Mouse (Mus musculus) G1E-ER4 (cell line): Measurements from ENCODE around the gene Ccdc162. TPM values are rescaled to one million over a fixed set of nuclear protein-coding genes. Genes with fewer than 3 reads are reported as not detected.

Source experiments
- GATA1 ChIP-seq: IDR thresholded peaks from one replicate; pipeline ENCODE4 v1.8.0; 2012; ENCODE audit warnings: low read length, inconsistent platforms
- polyA plus RNA-seq: library from polyadenylated mRNA; stranded (reverse); fragments of >175 nt; gene quantifications from 2 replicates; pipeline ENCODE4 v1.2.3, GENCODE M21; 2012

Ccdc162 gene
- polyA plus RNA-seq, 1 experiment: not detected

DNA sequence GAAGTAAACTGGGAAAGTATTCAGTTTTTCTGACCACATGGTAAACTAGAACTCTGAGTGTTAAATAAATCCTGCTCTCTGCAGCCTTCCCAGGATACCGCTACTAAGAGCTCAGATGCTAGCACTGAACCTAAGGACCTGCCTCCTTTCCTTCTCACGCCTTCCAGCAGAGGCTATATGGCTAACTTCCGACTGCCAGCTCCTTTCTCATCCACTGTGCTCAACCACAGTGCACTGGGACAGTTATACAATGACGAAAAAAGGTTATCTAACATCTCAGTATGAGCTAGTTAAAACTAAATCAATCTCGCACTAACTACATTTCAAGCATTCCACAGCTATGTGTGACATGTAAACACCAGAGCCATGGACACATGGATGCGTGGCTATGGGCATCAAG is 41.2 kb downstream of the Ccdc162 start:
- no peak for TF ChIP-seq GATA1

DNA sequence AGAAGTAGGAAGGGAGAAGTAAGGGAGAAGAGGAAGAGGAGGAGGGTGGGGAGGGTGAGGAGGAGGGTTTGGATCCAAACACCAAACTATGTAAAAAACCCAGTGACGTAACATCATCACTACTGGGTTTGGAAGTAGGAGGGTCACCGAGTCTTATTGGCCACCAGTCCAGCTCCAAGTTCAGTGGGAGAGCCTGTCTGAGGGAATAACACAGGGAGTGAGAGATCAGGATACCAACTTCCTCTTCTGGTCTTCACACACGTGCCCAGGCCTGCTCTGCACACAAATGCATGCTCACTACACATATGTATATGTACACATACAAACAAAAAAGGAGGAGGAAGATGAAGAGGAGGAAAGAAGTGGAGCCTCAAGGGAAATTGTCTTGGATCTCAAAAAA is 42.1 kb downstream of the Ccdc162 start:
- no peak for TF ChIP-seq GATA1

DNA sequence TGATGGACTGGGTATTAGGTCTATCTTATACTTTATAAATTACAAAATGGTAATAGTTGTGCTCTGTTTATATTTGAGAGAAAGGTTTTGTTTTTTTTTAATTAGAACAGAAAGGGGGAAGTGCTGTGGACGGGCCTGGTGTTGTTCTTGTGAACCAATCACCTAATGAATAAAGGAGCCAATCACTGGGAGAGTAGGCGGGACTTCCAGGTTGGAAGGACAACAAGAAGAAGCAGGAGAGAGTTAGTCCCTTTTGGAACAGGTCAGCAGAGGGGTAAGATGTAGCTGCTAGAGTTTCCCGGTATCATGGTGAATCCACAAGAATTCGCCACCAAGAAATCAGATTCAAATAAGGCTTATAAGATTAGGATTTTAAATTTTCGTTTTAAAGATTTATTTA is 46.2 kb downstream of the Ccdc162 start:
- no peak for TF ChIP-seq GATA1

DNA sequence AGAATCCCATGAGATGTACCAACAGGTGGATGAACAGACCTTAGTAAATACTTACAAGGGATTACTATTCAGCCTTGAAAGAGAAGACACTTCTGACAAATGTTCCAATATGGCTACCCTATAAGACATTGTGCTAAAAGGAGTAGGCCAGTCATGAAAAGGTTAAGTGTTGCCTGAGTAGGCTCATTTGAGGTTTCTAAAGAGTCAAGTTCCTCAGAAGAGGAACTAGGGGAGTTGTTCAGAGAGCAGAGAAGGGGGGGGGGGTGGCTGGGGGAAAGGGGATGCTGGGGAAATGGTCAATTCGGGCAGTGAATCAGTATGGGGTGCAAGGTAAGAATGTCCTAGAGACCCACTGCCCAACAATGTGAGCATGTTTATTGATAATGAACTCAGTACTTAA is 50.9 kb downstream of the Ccdc162 start:
- no peak for TF ChIP-seq GATA1

DNA sequence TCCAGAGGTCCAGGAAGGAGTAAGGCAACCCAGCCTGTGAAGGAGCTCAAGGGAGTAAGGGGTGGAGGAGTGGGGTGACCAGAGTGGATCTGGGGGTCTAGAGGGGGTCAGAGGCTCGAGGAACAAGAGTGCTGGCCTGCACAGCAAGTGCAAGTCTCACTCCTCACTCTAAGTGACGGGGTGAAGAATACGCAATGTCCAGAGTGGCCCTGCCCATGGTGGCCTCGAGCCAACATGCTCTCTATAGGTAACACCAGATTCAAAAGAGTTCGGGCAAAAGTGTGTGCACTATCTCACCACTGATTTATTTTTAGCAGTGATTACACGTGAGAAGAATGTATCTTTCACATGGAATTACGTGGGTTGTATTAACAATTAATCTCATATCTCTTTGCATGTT is 63.4 kb downstream of the Ccdc162 start:
- TF ChIP-seq GATA1: no peak

GRCm38 (mm10) chr10:41652094-41652775 is 64.2 kb downstream of the Ccdc162 start:
- TF ChIP-seq GATA1: no peak

DNA sequence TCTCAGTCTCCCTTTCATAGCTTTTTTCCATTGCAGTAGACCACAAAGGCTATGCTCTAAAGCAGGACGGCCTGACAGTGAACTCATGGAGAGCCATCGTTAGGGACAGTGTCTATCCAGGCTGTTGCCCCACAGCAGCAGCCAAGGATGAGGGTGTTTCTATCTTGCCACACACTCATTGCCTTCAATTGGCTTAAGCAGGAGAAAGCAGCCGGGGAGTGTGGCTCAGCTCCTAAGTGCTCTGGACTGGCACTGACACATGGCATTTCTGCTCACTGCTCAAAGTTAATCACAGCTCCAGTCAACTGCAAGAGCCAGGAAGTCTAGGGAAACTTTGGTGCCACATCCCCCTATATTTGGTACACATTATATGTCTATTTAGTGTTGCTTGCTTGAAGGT is 64.9 kb downstream of the Ccdc162 start:
- TF ChIP-seq GATA1: no peak

DNA sequence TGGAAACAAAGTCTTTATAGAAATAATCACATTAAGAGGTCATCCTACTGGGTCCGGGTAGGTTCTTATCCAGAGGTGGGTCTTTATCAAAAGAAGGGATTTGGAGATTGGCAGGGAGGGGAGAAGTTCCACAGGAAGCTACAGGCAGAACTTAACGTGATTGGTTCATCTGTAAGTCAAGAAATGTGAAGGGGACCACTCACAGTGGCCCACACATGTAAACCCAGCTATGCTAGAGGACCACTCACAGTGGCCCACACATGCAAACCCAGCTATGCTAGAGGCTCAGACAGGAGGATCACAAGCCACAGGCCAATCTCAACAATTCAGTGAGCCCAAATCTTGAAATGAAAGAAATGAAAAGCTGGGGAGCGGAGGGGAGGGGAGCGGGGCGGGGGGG is 67.2 kb downstream of the Ccdc162 start:
- no peak for TF ChIP-seq GATA1

DNA sequence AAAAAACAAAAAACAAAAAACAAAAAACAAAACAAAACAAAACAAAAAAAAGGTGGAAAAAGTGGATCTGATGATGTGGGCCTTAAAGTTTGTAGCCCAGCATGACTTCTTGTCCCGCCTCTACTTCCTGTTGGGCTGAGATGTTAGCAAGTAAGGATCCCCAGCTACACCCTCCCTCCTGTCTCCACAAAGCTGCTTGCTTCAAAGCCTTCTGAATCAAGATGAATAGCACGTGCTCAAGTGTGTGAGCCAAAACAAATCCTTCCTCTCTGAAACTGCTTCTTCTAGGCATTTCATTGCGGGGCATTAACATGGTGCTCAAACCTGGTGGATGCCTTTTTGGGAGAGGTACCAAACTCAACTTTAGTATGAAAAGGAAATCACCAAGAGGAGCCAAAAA is 77.7 kb downstream of the Ccdc162 start:
- TF ChIP-seq GATA1: no peak

GRCm38 (mm10) chr10:41635276-41636033 is 81.0 kb downstream of the Ccdc162 start:
- no peak for TF ChIP-seq GATA1

DNA sequence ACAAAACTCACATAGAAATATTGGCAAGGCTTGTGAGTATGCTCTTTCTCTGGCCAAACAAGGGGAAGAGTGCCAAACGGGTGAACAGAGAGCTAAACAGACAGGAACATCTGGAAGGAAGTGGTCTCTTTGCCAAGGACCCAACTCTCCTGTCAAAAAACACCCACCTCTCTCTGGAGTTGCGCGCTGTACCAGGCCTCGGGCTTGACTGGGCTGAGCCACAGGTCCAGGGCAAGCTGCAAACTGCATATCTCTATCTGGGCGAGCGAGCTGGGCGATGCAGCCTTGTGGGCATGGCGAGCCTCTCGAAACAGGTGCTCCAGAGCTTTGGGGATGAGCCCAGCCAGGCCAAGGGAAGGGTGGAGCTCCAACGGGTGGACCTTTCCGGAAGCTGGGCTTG is 82.6 kb downstream of the Ccdc162 start:
- TF ChIP-seq GATA1: no peak

GRCm38 (mm10) chr10:41632062-41632461 is 84.4 kb downstream of the Ccdc162 start:
- TF ChIP-seq GATA1: no peak

GRCm38 (mm10) chr10:41626996-41627395 is 89.4 kb downstream of the Ccdc162 start:
- TF ChIP-seq GATA1: no peak

DNA sequence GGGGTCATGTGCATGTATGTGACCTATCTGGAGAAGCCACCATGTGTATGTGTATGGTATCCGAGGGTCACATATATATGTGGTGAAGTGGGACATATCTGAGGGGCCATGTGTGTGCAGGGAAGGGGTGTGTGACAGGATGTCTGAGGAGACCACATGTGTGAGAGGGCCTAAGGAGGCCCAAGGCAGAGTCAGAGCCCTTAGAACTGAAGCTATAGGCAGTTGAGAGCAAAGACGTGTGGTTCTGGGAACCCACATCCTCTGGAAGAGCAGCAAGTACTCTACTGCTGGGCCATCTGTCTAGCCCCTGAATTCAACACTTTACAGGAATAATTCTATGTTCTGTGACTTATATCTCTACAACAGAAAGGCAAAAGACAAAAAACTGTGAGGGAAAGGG is 96.4 kb downstream of the Ccdc162 start:
- no peak for TF ChIP-seq GATA1

DNA sequence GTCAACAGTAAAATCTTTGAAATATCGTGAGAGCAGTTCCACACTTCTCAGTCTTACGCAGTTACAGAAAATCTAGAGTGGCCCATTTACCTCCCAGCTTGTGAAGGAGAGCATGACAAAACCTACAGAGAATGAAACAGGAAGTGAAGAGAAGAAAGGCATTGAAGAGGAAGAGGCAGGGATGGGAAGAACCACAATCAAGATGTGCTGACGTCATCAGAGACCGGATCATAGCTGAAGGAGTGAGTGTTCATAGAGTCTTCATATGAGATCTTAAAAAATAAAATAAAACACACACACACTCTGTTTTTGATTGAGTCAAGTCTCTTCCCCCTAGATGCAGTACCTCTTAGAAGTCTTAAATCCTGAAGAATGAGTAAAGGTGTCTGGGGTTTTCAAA is 100.9 kb downstream of the Ccdc162 start:
- no peak for TF ChIP-seq GATA1

GRCm38 (mm10) chr10:41611941-41612340 is 104.5 kb downstream of the Ccdc162 start:
- no peak for TF ChIP-seq GATA1

- TF ChIP-seq GATA1: no peak
These were observed 107.0 kb downstream of the Ccdc162 start for GRCm38 (mm10) chr10:41609475-41609874.
